Mouse (Mus musculus): Measurements from ENCODE around the gene Rap2b. TPM values are rescaled to one million over a fixed set of nuclear protein-coding genes. Genes with fewer than 3 reads are reported as not detected.

Gene Rap2b
- polyA plus RNA-seq, 1 experiment from 2014 or later = 9.5 TPM

DNA sequence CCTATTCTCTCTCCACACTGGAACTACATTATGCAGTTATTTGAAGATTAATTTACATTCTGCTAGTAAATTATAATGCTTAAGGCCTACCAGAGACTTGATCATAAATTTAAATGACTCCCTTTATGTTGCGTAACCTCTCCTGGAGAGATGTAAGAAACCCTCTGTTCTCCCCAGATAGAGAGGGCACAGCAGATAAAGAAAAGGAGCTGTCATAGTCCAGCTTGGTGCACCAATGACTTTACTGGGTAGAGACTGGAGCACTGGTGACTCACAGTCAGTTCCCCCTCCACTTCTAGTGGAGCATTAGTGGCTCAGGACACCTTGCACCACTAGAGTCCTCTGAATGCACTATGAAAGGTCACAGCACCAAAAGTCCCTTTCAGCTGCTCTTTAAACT, 31.4 kb downstream of the Rap2b start:
- Histone ChIP-seq H3K4me2 (no peak overlapping the region), H3K4me3 (no peak overlapping the region), H3K36me3 (no peaks in the 10 kb centered on the region), H3K27me3 (no peaks in the 10 kb centered on the region), H3K9ac (no peak overlapping the region), H3K27ac (replicated peaks) (no peak overlapping the region), H3K9me3 (no peaks in the 10 kb centered on the region), H3K4me1 (replicated peaks) (peaks cover 9% of the 10 kb centered on the region)
- 32% methylated on average over 1 of the region's 1 CpGs for WGBS
- no peak for ATAC-seq (ENCODE audit: low read depth)

DNA sequence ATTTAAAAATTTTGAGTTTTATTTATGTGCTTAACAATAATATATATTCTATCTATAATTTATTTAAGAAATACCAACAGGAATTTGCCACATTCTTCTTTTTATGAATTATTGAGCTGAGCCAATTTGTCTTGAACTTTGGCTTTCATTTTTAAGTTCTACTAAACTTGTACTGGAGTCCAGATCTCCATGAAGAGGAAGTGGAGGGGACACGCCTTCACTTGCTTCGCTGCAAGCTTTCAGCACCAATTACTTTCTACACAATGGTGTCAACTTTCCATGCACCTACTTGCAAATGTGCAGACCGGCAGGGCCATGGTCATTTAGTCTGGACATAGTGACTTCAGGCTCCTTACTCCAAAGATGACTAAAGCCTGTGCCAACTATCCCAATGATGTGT, 32.1 kb downstream of the Rap2b start:
- Histone ChIP-seq H3K36me3 (no peaks in the 10 kb centered on the region), H3K9me3 (no peaks in the 10 kb centered on the region)
- WGBS = 63% methylated on average over 3 of the region's 3 CpGs

DNA sequence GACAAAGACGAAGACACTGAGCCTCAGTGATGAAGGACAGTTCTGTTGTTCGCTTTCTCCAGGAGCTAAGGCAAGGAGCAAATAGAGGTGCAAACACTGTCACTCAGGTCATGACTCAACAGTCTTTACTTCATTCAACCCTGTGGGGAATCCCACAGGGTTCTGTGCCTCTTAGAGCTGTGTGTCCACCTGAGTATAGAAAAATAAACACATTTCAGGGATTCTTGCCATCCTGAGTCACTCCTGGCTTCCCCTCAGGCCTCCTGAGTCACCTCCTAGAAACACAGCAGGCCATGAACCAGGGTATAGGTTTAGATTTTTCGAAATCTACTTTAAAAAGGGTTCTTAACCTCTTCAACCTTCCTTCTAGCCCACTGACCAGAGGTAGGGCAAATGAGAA, 33.9 kb downstream of the Rap2b start:
- Histone ChIP-seq H3K27me3 (no peaks in the 10 kb centered on the region), H3K27ac (replicated peaks) (no peak overlapping the region), H3K36me3 (no peaks in the 10 kb centered on the region), H3K4me3 (no peak overlapping the region), H3K9me3 (no peaks in the 10 kb centered on the region), H3K4me2 (no peak overlapping the region), H3K4me1 (replicated peaks) (peaks cover 9% of the 10 kb centered on the region), H3K9ac (no peak overlapping the region)
- ATAC-seq (ENCODE audit: low read depth) = no peak
- WGBS = 87% methylated on average over 3 of the region's 3 CpGs

More for the DNA sequence above, 32.1 kb downstream of the Rap2b start:
- no peak overlapping the region for H3K9ac ChIP-seq
- no peaks in the 10 kb centered on the region for H3K27me3 ChIP-seq
- peaks cover 9% of the 10 kb centered on the region for H3K4me1 ChIP-seq (replicated peaks)
- H3K27ac ChIP-seq (replicated peaks) = no peak overlapping the region
- ATAC-seq (ENCODE audit: low read depth) = no peak
- H3K4me2 ChIP-seq = no peak overlapping the region
- H3K4me3 ChIP-seq = no peak overlapping the region

DNA sequence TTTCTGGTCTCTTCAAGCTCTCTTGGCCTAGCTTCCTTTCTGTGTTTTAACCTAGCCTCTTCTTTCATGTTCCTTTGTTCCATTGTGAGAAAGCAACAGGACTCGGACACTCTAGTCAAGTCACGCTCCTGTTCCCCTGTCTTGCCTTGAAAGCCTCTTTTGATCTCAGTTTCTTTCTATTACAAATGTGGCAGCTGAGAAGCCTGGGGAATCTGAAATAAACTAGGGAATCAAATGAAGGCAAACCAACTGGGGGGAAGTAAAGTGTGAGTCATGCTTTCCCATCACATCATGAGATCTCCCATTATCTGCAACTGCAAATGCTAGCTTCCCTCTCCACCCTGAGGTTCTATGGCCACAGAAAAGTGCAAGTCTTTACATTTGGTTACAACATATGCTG, 35.3 kb downstream of the Rap2b start:
- Histone ChIP-seq H3K9me3 (no peaks in the 10 kb centered on the region), H3K4me2 (no peak overlapping the region), H3K27me3 (no peaks in the 10 kb centered on the region), H3K27ac (replicated peaks) (no peak overlapping the region), H3K9ac (no peak overlapping the region), H3K36me3 (no peaks in the 10 kb centered on the region), H3K4me1 (replicated peaks) (peaks cover 9% of the 10 kb centered on the region), H3K4me3 (no peak overlapping the region)
- 11% methylated on average over 2 of the region's 2 CpGs for WGBS
- no peak for ATAC-seq (ENCODE audit: low read depth)

DNA sequence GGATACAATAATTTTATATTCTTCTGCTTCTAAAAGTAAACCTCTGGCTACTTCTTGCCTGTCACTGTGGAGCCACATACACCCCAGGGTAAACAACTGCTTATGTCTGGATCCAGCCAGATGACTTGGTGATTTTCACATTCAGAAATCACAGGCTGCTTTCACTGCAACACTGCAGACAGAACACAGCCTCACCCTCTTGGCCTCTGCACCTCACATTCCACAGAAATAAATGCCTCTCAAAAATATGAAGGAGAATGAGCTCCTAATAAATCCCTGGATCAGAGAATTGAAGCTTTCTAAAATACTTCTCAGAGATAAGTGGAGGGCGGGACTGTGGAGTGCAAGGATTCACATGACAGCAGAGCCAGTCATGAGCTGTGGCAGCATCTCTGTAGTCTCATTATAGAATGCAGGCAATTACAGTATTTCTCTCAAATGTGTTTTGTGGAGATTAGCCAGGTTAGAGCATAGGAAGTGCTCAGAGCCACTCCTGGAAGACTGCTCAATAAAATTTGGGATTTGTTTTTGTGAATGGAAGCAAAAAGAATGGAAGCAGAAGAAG, 39.5 kb downstream of the Rap2b start:
- WGBS = 91% methylated on average over 1 of the region's 1 CpGs
- H3K9me3 ChIP-seq = no peaks in the 10 kb centered on the region
- ATAC-seq (ENCODE audit: low read depth) = no peak
- H3K4me1 ChIP-seq (replicated peaks) = peaks cover 9% of the 10 kb centered on the region
- H3K9ac ChIP-seq = no peak overlapping the region
- H3K4me3 ChIP-seq = no peak overlapping the region
- H3K4me2 ChIP-seq = no peak overlapping the region
- H3K36me3 ChIP-seq = no peaks in the 10 kb centered on the region
- no peak overlapping the region for H3K27ac ChIP-seq (replicated peaks)
- H3K27me3 ChIP-seq = no peaks in the 10 kb centered on the region

DNA sequence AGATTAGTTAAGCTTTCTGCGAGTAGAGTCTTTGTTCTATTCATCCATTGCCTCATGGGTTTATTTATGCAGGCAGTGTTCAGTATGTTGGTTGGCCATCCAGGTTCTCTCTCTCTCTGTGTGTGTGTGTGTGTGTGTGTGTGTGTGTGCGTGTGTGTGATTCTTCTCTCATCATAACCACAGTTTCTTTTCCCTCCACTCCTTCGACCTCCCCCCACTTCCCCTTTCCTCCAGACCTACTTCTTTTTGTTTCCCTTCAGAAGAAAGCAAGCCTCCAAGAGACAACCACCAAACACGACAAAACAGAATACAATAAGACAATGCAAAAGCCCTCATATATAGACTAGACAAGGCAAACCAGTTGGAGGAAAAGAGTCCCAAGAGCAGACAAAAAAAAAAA, 45.5 kb downstream of the Rap2b start:
- Histone ChIP-seq H3K9me3 (no peaks in the 10 kb centered on the region), H3K4me1 (replicated peaks) (no peaks in the 10 kb centered on the region), H3K27me3 (no peaks in the 10 kb centered on the region), H3K4me2 (no peak overlapping the region), H3K4me3 (no peak overlapping the region), H3K9ac (no peak overlapping the region), H3K27ac (replicated peaks) (no peak overlapping the region), H3K36me3 (no peaks in the 10 kb centered on the region)
- no peak for ATAC-seq (ENCODE audit: low read depth)
- WGBS = 91% methylated on average over 4 of the region's 4 CpGs

DNA sequence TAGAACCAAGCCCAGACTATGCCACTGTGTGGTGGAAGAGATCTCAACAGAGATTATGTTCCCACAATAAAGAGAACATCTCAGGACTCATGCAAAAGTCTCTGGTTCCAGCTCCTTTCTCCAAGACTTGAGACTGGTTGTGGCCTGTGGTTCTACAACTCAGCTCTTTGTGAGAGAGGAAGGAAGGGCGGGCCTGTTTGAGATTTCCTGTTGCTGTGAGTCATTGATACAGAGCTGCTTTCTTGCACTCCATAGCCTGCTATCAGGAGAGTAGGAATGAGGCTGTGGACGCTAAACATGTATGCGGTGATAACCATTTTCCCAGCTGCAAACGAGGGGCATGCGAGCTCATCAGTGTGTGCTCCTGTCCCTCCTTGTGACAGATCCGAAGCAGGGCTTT, 48.2 kb downstream of the Rap2b start:
- H3K4me2 ChIP-seq = no peak overlapping the region
- no peaks in the 10 kb centered on the region for H3K36me3 ChIP-seq
- H3K4me1 ChIP-seq (replicated peaks) = no peaks in the 10 kb centered on the region
- H3K4me3 ChIP-seq = no peak overlapping the region
- no peak for ATAC-seq (ENCODE audit: low read depth)
- H3K9ac ChIP-seq = no peak overlapping the region
- 87% methylated on average over 6 of the region's 6 CpGs for WGBS
- H3K9me3 ChIP-seq = no peaks in the 10 kb centered on the region
- H3K27me3 ChIP-seq = no peaks in the 10 kb centered on the region
- no peak overlapping the region for H3K27ac ChIP-seq (replicated peaks)

DNA sequence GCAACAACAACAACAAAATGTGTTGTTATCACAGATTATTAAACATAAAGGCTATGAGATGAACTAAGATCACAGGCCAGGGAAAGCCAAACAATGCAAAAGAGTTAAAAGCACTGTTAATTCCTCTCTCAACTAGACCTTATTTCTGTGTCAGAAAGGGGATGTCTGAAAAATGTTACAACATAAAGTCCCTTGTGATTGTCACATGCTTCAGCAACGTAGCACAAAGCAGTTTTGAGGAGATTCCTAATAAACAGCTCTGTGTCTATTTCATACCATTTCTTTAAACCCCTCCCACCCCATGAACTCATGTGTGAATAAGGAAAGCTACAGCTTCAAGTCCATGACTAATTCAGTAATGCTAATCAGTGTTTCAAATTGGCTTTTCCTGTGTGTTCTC, 54.4 kb downstream of the Rap2b start:
- Histone ChIP-seq H3K27ac (replicated peaks) (no peak overlapping the region), H3K4me1 (replicated peaks) (no peaks in the 10 kb centered on the region), H3K9ac (no peak overlapping the region), H3K4me3 (no peak overlapping the region), H3K27me3 (no peaks in the 10 kb centered on the region), H3K36me3 (no peaks in the 10 kb centered on the region), H3K9me3 (no peaks in the 10 kb centered on the region), H3K4me2 (no peak overlapping the region)
- no peak for ATAC-seq (ENCODE audit: low read depth)
- 62% methylated on average over 1 of the region's 1 CpGs for WGBS

Other genes with a start within 250 kb of the Rap2b start
- gene B430305J03Rik, start 4.3 kb downstream of the Rap2b start, polyA plus RNA-seq (2015; fragmentation: Nextera tagmentation; extraction: Ambion mirVana) = not detected in 2 replicates

All from neural tube, embryonic 13.5 days (tissue).